Mouse (Mus musculus) CH12.LX (cell line): ENCODE data around the gene Rab25. TPM values are rescaled to one million over a fixed set of nuclear protein-coding genes. Genes with fewer than 3 reads are reported as not detected.

ENCODE experiments used
- DNase-seq: peaks from one replicate; pipeline ENCODE4 v3.0.0-alpha.2; 2013; ENCODE audit errors: extremely low read depth
- H3K27ac ChIP-seq: 2 replicates; pipeline ENCODE4 v1.5.1; 2012; ENCODE audit warnings: low read depth, mild to moderate bottlenecking, control low read depth, moderate library complexity; ENCODE audit not compliant: insufficient read depth
- H3K27me3 ChIP-seq: replicated peaks from 2 replicates; pipeline ENCODE3; 2012; ENCODE audit warnings: inconsistent platforms
- H3K36me3 ChIP-seq, 2 experiments: replicated peaks in 1 of 2; 2 replicates each; pipeline versions ENCODE3 to v1.6.1; 2012; ENCODE audit warnings: inconsistent platforms in 1 of 2, low read length in 1 of 2, mild to moderate bottlenecking in 1 of 2, mixed read lengths in 1 of 2, moderate library complexity in 1 of 2; ENCODE audit not compliant: control insufficient read depth in 1 of 2, insufficient read depth in 1 of 2
- H3K4me1 ChIP-seq, 2 experiments: 2 replicates each; pipeline ENCODE4 v1.6.1; 2012; ENCODE audit warnings: inconsistent platforms in 1 of 2, moderate library complexity in 1 of 2; ENCODE audit not compliant: insufficient read depth in 2 of 2, control insufficient read depth in 1 of 2
- H3K4me2 ChIP-seq: 2 replicates; pipeline ENCODE4 v1.6.1; 2012; ENCODE audit warnings: low read depth, mild to moderate bottlenecking, control low read depth; ENCODE audit not compliant: poor library complexity, insufficient read depth, severe bottlenecking
- H3K4me3 ChIP-seq, 3 experiments: fragments of 150-350 bp in 1 of 3; sonication (generic) in 1 of 3; replicated peaks in 1 of 3; 2 replicates each; pipeline versions ENCODE3 to v1.5.1; 2011 to 2012; ENCODE audit warnings: low read depth in 2 of 3, low read length in 2 of 3, mild to moderate bottlenecking in 2 of 3, moderate library complexity in 2 of 3, control low read depth in 1 of 3, improper control_type of control experiment in 1 of 3, inconsistent platforms in 1 of 3, mixed read lengths in 1 of 3; ENCODE audit not compliant: poor library complexity in 1 of 3
- H3K79me2 ChIP-seq: replicated peaks from 2 replicates; pipeline ENCODE4 v1.6.1; 2012; ENCODE audit warnings: mild to moderate bottlenecking, moderate library complexity; ENCODE audit not compliant: control insufficient read depth, poor library complexity, insufficient read depth, severe bottlenecking; ENCODE audit errors: extremely low read depth
- H3K9ac ChIP-seq: 2 replicates; pipeline ENCODE4 v1.6.1; 2012; ENCODE audit warnings: low read depth, mild to moderate bottlenecking, control low read depth, moderate library complexity; ENCODE audit not compliant: insufficient read depth
- H3K9me3 ChIP-seq: replicated peaks from 2 replicates; pipeline ENCODE3; 2012; ENCODE audit warnings: low read length, inconsistent platforms, mixed read lengths
- BHLHE40 ChIP-seq: IDR thresholded peaks from 2 replicates; pipeline ENCODE4 v1.6.1; 2011; ENCODE audit warnings: mild to moderate bottlenecking, low read depth, low read length, improper control_type of control experiment
- CHD1 ChIP-seq: IDR thresholded peaks from 2 replicates; pipeline ENCODE4 v1.6.1; 2012; ENCODE audit warnings: low read depth, low read length, improper control_type of control experiment, inconsistent platforms
- CHD2 ChIP-seq: IDR thresholded peaks from 2 replicates; pipeline ENCODE4 v1.6.1; 2011; ENCODE audit warnings: low read length, improper control_type of control experiment
- CTCF ChIP-seq, 2 experiments: IDR thresholded peaks in 1 of 2; conservative IDR thresholded peaks in 1 of 2; 2 replicates each; pipeline ENCODE4 v1.5.1; 2011 to 2012; ENCODE audit warnings: low read depth in 2 of 2, low read length in 2 of 2, improper control_type of control experiment in 1 of 2, inconsistent platforms in 1 of 2, mild to moderate bottlenecking in 1 of 2, moderate library complexity in 1 of 2
- ELF1 ChIP-seq: IDR thresholded peaks from 2 replicates; pipeline ENCODE4 v1.6.1; 2014; ENCODE audit warnings: low read depth, mild to moderate bottlenecking, inconsistent platforms, low read length, improper control_type of control experiment
- ETS1 ChIP-seq: conservative IDR thresholded peaks from 2 replicates; pipeline ENCODE4 v1.6.1; 2012; ENCODE audit warnings: low read depth, mild to moderate bottlenecking, inconsistent platforms, low read length, improper control_type of control experiment, moderate library complexity
- GABPA ChIP-seq: IDR thresholded peaks from 2 replicates; pipeline ENCODE4 v1.6.1; 2012; ENCODE audit warnings: low read depth, low read length, improper control_type of control experiment, inconsistent platforms; ENCODE audit not compliant: insufficient replicate concordance
- HCFC1 ChIP-seq: IDR thresholded peaks from 2 replicates; pipeline ENCODE4 v1.6.1; 2012; ENCODE audit warnings: low read depth, mild to moderate bottlenecking, inconsistent platforms, low read length, improper control_type of control experiment
- IRF4 ChIP-seq: IDR thresholded peaks from 2 replicates; pipeline ENCODE4 v1.6.1; 2014; ENCODE audit warnings: low read depth, mild to moderate bottlenecking, inconsistent platforms, low read length, improper control_type of control experiment
- JUND ChIP-seq: conservative IDR thresholded peaks from 2 replicates; pipeline ENCODE4 v1.6.1; 2011; ENCODE audit warnings: low read depth, low read length, improper control_type of control experiment
- KAT2A ChIP-seq: IDR thresholded peaks from 2 replicates; pipeline ENCODE4 v1.6.1; 2012; ENCODE audit warnings: low read length, improper control_type of control experiment, inconsistent platforms; ENCODE audit not compliant: insufficient replicate concordance
- MAFK ChIP-seq: IDR thresholded peaks from 2 replicates; pipeline ENCODE4 v1.6.1; 2011; ENCODE audit warnings: low read length, improper control_type of control experiment; ENCODE audit not compliant: insufficient replicate concordance
- MAX ChIP-seq: IDR thresholded peaks from 2 replicates; pipeline ENCODE4 v1.6.1; 2011; ENCODE audit warnings: low read length, improper control_type of control experiment
- MAZ ChIP-seq: IDR thresholded peaks from 2 replicates; pipeline ENCODE4 v1.6.1; 2012; ENCODE audit warnings: low read depth, mild to moderate bottlenecking, inconsistent platforms, low read length, improper control_type of control experiment, moderate library complexity
- MEF2A ChIP-seq: IDR thresholded peaks from 2 replicates; pipeline ENCODE4 v1.6.1; 2014; ENCODE audit warnings: low read depth, mild to moderate bottlenecking, inconsistent platforms, low read length, improper control_type of control experiment, borderline replicate concordance
- MXI1 ChIP-seq: IDR thresholded peaks from 2 replicates; pipeline ENCODE4 v1.6.1; 2011; ENCODE audit warnings: mild to moderate bottlenecking, low read depth, low read length, improper control_type of control experiment
- NELFE ChIP-seq: IDR thresholded peaks from 2 replicates; pipeline ENCODE4 v1.6.1; 2011; ENCODE audit warnings: low read depth, low read length, improper control_type of control experiment
- NRF1 ChIP-seq: IDR thresholded peaks from 2 replicates; pipeline ENCODE4 v1.6.1; 2014; ENCODE audit warnings: low read depth, mild to moderate bottlenecking, inconsistent platforms, low read length, improper control_type of control experiment, moderate library complexity
- PAX5 ChIP-seq: IDR thresholded peaks from 2 replicates; pipeline ENCODE4 v1.6.1; 2012; ENCODE audit warnings: low read length, inconsistent platforms, mixed read lengths
- POLR2A ChIP-seq: IDR thresholded peaks from 2 replicates; pipeline ENCODE4 v1.6.1; 2011; ENCODE audit warnings: low read depth, mild to moderate bottlenecking, improper control_type of control experiment, low read length
- RAD21 ChIP-seq: IDR thresholded peaks from 2 replicates; pipeline ENCODE4 v1.6.1; 2011; ENCODE audit warnings: low read depth, mild to moderate bottlenecking, low read length, improper control_type of control experiment, moderate library complexity
- RCOR1 ChIP-seq: conservative IDR thresholded peaks from 2 replicates; pipeline ENCODE4 v1.6.1; 2012; ENCODE audit warnings: low read depth, mild to moderate bottlenecking, inconsistent platforms, low read length, improper control_type of control experiment
- TBP ChIP-seq: conservative IDR thresholded peaks from 2 replicates; pipeline ENCODE4 v1.6.1; 2011; ENCODE audit warnings: low read depth, low read length, improper control_type of control experiment
- TCF12 ChIP-seq: IDR thresholded peaks from 2 replicates; pipeline ENCODE4 v1.6.1; 2014; ENCODE audit warnings: low read depth, mild to moderate bottlenecking, inconsistent platforms, low read length, improper control_type of control experiment
- UBTF ChIP-seq: IDR thresholded peaks from 2 replicates; pipeline ENCODE4 v1.6.1; 2012; ENCODE audit warnings: low read depth, mild to moderate bottlenecking, inconsistent platforms, low read length, improper control_type of control experiment, moderate library complexity
- USF1 ChIP-seq: IDR thresholded peaks from 2 replicates; pipeline ENCODE4 v1.6.1; 2014; ENCODE audit warnings: low read depth, mild to moderate bottlenecking, inconsistent platforms, low read length, improper control_type of control experiment
- ZC3H11A ChIP-seq: IDR thresholded peaks from 2 replicates; pipeline ENCODE4 v1.6.1; 2012; ENCODE audit warnings: low read depth, mild to moderate bottlenecking, inconsistent platforms, low read length, improper control_type of control experiment
- ZMIZ1 ChIP-seq: IDR thresholded peaks from 2 replicates; pipeline ENCODE4 v1.6.1; 2012; ENCODE audit warnings: low read depth, mild to moderate bottlenecking, inconsistent platforms, low read length, improper control_type of control experiment
- ZNF384 ChIP-seq: IDR thresholded peaks from 2 replicates; pipeline ENCODE4 v1.6.1; 2012; ENCODE audit warnings: low read depth, low read length, improper control_type of control experiment, inconsistent platforms
- dilution Hi-C: fragments of 300-500 bp; cut with MboI; formaldehyde crosslinking; loops from 2 replicates; pipeline ENCODE4 v1.14.3; 2020; ENCODE audit warnings: low sequenced_read_pairs; ENCODE audit not compliant: extremely low pct_unique_long_range_greater_than_20kb, extremely low pct_ligation_motif_present
- in situ Hi-C: fragments of 300-500 bp; cut with MboI; formaldehyde crosslinking; loops from 3 replicates; pipeline ENCODE4 v1.14.3; 2019; ENCODE audit warnings: low sequenced_read_pairs, low pct_ligation_motif_present, low pct_unique_long_range_greater_than_20kb, mixed read lengths
- polyA plus RNA-seq: library from polyadenylated mRNA; unstranded; fragments of >175 nt; gene quantifications from 2 replicates; pipeline ENCODE4 v1.2.1, GENCODE M21; 2012; ENCODE audit warnings: low read depth; ENCODE audit not compliant: insufficient read length
- total RNA-seq, 2 experiments: library from RNA; depleted of rRNA; stranded (reverse); fragments of 300-350 nt in 1 of 2; fragments of >200 nt in 1 of 2; gene quantifications; 2 replicates each; pipeline ENCODE4 v1.2.3; 2012 to 2014

Gene Rab25
- total and polyA plus RNA-seq, 3 experiments: 0.79 to 4.1 (median 1.8) TPM

GRCm38 (mm10) chr3:88563966-88564365 lies 15.9 kb upstream of the Rab25 start:
- Histone ChIP-seq H3K27me3 (no peaks in the 10 kb centered on the region), H3K9ac (no peak overlapping the region)
- in situ Hi-C loops: no loop called here
- no peak for TF ChIP-seq POLR2A
- TF ChIP-seq TBP: no peak
- TF ChIP-seq BHLHE40: no peak
- no peak for TF ChIP-seq ZNF384
- no peak for TF ChIP-seq ZC3H11A
- no peak for TF ChIP-seq CTCF (conservative IDR thresholded peaks at IDR 0.05 in 1 of 2, IDR thresholded peaks at IDR 0.05 in 1 of 2; ENCODE audit: low read depth in 2 of 2, low read length in 2 of 2)
- no peak for TF ChIP-seq GABPA
- TF ChIP-seq MXI1: no peak
- TF ChIP-seq JUND: no peak
- TF ChIP-seq UBTF: no peak
- no peak for TF ChIP-seq TCF12
- TF ChIP-seq IRF4: no peak
- TF ChIP-seq MAZ: no peak
- TF ChIP-seq NRF1: no peak
- TF ChIP-seq USF1: no peak
- TF ChIP-seq MAX: no peak
- TF ChIP-seq, all 38 proteins: peak for 0
- Histone ChIP-seq H3K9me3 (no peaks in the 10 kb centered on the region), H3K27ac (no peak overlapping the region), H3K4me2 (no peak overlapping the region), H3K36me3 (peaks cover 80 to 98% of the 10 kb centered on the region in 2 experiments), H3K79me2 (no peaks in the 10 kb centered on the region), H3K4me3 (no peak overlapping the region), H3K4me1 (peaks cover 0 to 3% of the 10 kb centered on the region in 2 experiments; a peak in 1 of 4 replicates)
- DNase-seq: no peak
- dilution Hi-C loops: no loop called here

GRCm38 (mm10) chr3:88563442-88563841 lies 15.3 kb upstream of the Rab25 start:
- Histone ChIP-seq H3K9me3 (no peaks in the 10 kb centered on the region), H3K36me3 (peaks cover 75 to 97% of the 10 kb centered on the region in 2 experiments), H3K9ac (no peak overlapping the region), H3K79me2 (no peaks in the 10 kb centered on the region), H3K27ac (no peak overlapping the region), H3K4me3 (no peak overlapping the region), H3K27me3 (no peaks in the 10 kb centered on the region), H3K4me2 (no peak overlapping the region), H3K4me1 (peaks cover 0 to 3% of the 10 kb centered on the region in 2 experiments; a peak in 1 of 4 replicates)
- dilution Hi-C loops (no loop called here), in situ Hi-C loops (no loop called here)
- no peak for DNase-seq
- TF ChIP-seq PAX5: no peak
- no peak for TF ChIP-seq ELF1
- no peak for TF ChIP-seq MEF2A
- no peak for TF ChIP-seq NRF1
- no peak for TF ChIP-seq ZMIZ1
- no peak for TF ChIP-seq IRF4
- TF ChIP-seq KAT2A: no peak
- no peak for TF ChIP-seq JUND
- TF ChIP-seq NELFE: no peak
- TF ChIP-seq RCOR1: no peak
- no peak for TF ChIP-seq MAFK
- no peak for TF ChIP-seq CHD2
- no peak for TF ChIP-seq ETS1
- TF ChIP-seq CTCF (conservative IDR thresholded peaks at IDR 0.05 in 1 of 2, IDR thresholded peaks at IDR 0.05 in 1 of 2; ENCODE audit: low read depth in 2 of 2, low read length in 2 of 2): no peak
- no peak for TF ChIP-seq RAD21
- TF ChIP-seq MXI1: no peak
- TF ChIP-seq HCFC1: no peak
- TF ChIP-seq UBTF: no peak
- TF ChIP-seq CHD1: no peak
- TF ChIP-seq BHLHE40: no peak
